In genomic region chr15:24566981-24567380, GRCm38 (mm10) we compare ENCODE assay signal across 11 mouse cellular contexts.
A peak's percentile ranks its signal among the peaks of the same experiment; 100 is the strongest.
DNase-seq lines count a peak whose midpoint lies in the region; ATAC-seq and TF ChIP-seq lines count a peak whose summit lies in the region.
"Had no signal": no experiment of that assay in that cellular context is flagged by ENCODE, and none has a peak within 500 bp of the region (broad histone marks: within the 10 kb centered on the region; RNA-seq: fewer than 3 reads in every experiment).

No protein-coding gene starts in this region.

- H3K27me3 ChIP-seq in forebrain, postnatal 0 days (ENCODE audit: insufficient read depth, low read length): no peaks in the 10 kb centered on the region

- no peaks in the 10 kb centered on the region for H3K36me3 ChIP-seq in forebrain, postnatal 0 days (ENCODE audit: insufficient read depth)
- H3K36me3 ChIP-seq: G1E had no signal

- no peaks in the 10 kb centered on the region for H3K4me1 ChIP-seq in forebrain, postnatal 0 days (ENCODE audit: insufficient read depth)

- DNase-seq in embryo, embryonic 10.5 days (ENCODE audit: low spot score): peak; percentile 84
- peak; percentile 80 for DNase-seq in forebrain, postnatal 0 days
- peak; percentile 31 to 59 for DNase-seq in left cerebral cortex, postnatal 25 days (ENCODE audit: low spot score in 2 of 2)
- DNase-seq in retina, embryonic 14.5 days (ENCODE audit: low spot score): peak; percentile 45
- DNase-seq in adrenal gland, postnatal 36 days: no peak
- DNase-seq in urinary bladder, postnatal 25 days (ENCODE audit: low spot score): no peak
- no peak for DNase-seq in thymus, postnatal 14 days
- no peak for DNase-seq in cerebellum, adult 11-12 months
- DNase-seq: heart, postnatal 10 days; lung, postnatal 14 days had no signal

- H3K9ac ChIP-seq in forebrain, postnatal 0 days: no peak overlapping the region

- no peaks in the 10 kb centered on the region for H3K9me3 ChIP-seq in forebrain, postnatal 0 days (ENCODE audit: low read length)
- H3K9me3 ChIP-seq: G1E had no signal

- no peak overlapping the region for H3K4me3 ChIP-seq in forebrain, postnatal 0 days (ENCODE audit: low read depth, low read length)

- peak overlapping the region; percentile 78 for H3K27ac ChIP-seq in forebrain, postnatal 0 days (ENCODE audit: low read depth, low read length)

- ATAC-seq in forebrain, postnatal 0 days: peak; percentile 98

- H3K4me2 ChIP-seq in forebrain, postnatal 0 days (ENCODE audit: low read depth): 0 out of 2 replicates have a peak overlapping the region, but pooled peaks have one; percentile 14

- intact Hi-C loops in left cerebral cortex, postnatal 25 days (cut with DNase I): no loop called here

- no peak for TF ChIP-seq CTCF in forebrain, postnatal 0 days (IDR thresholded peaks at IDR 0.05; ENCODE audit: low read depth)

- 7% methylated on average over 3 of the region's 3 CpGs for WGBS in forebrain, postnatal 0 days

Comparison
In these comparisons a context has a peak if more than half of its experiments do, and no peak if none do; other contexts are left out.
1. DNase-seq: peak in embryo, embryonic 10.5 days (single experiment), forebrain, postnatal 0 days (single experiment), left cerebral cortex, postnatal 25 days (2 of 2) and retina, embryonic 14.5 days (single experiment); none in adrenal gland, postnatal 36 days (0 of 2), urinary bladder, postnatal 25 days (single experiment), thymus, postnatal 14 days (single experiment) and cerebellum, adult 11-12 months (single experiment).